Mouse (Mus musculus) hindbrain, embryonic 11.5 days (tissue): ENCODE data around the gene Myo10. TPM values are rescaled to one million over a fixed set of nuclear protein-coding genes. Genes with fewer than 3 reads are reported as not detected.
"Not testable (repeated sequence)": the region's sequence is repeated elsewhere in the genome, so short reads cannot be mapped to it uniquely, and the experiment has no call there.

Experiments
- ATAC-seq: fragments of 200-750 bp; cut with Nextera tagmentation; 2 replicates; pipeline ENCODE4 v1.8.0; 2017; ENCODE audit warnings: mild to moderate bottlenecking, moderate TSS enrichment, moderate library complexity; ENCODE audit not compliant: low FRiP score
- DNase-seq: peaks from one replicate; pipeline ENCODE4 v3.0.0-alpha.2; 2015; ENCODE audit warnings: low spot score
- H3K27ac ChIP-seq: fragments of 300-500 bp; sonication (generic); 2 replicates; pipeline ENCODE4 v1.5.1; 2014; ENCODE audit warnings: mild to moderate bottlenecking, low read depth, low read length
- H3K27me3 ChIP-seq: fragments of 300-500 bp; sonication (generic); 2 replicates; pipeline ENCODE4 v1.6.1; 2014; ENCODE audit warnings: mild to moderate bottlenecking, low read length, moderate library complexity, mixed read lengths; ENCODE audit not compliant: control insufficient read depth, insufficient read depth
- H3K36me3 ChIP-seq: fragments of 300-500 bp; sonication (generic); 2 replicates; pipeline ENCODE4 v1.6.1; 2014; ENCODE audit warnings: mild to moderate bottlenecking, low read length, moderate library complexity, mixed read lengths; ENCODE audit not compliant: control insufficient read depth, insufficient read depth
- H3K4me1 ChIP-seq: fragments of 300-500 bp; sonication (generic); replicated peaks from 2 replicates; pipeline ENCODE4 v1.6.1; 2014; ENCODE audit warnings: low read length, mixed read lengths; ENCODE audit not compliant: control insufficient read depth, insufficient read depth
- H3K4me2 ChIP-seq: fragments of 300-500 bp; sonication (generic); replicated peaks from 2 replicates; pipeline ENCODE4 v1.6.1; 2014; ENCODE audit warnings: mild to moderate bottlenecking, low read depth, low read length
- H3K4me3 ChIP-seq: fragments of 300-500 bp; sonication (generic); 2 replicates; pipeline ENCODE4 v1.5.1; 2014; ENCODE audit warnings: low read depth, low read length
- H3K9ac ChIP-seq: fragments of 300-500 bp; sonication (generic); 2 replicates; pipeline ENCODE4 v1.6.1; 2014; ENCODE audit warnings: low read depth, low read length
- H3K9me3 ChIP-seq: fragments of 300-500 bp; sonication (generic); 2 replicates; pipeline ENCODE4 v1.6.1; 2016; ENCODE audit warnings: low read length; ENCODE audit not compliant: control insufficient read depth
- WGBS: fragments of 180-500 bp; shearing (Covaris S2); extraction: QIAGEN DNeasy Blood & Tissue Kit; methylation state at CpG from one replicate; pipeline ENCODE4 v1.1.7; 2014; 5-methylcytosine and 5-hydroxymethylcytosine counted together
- polyA plus RNA-seq: library from polyadenylated mRNA; unstranded; fragments of >200 nt; fragmentation: Nextera tagmentation; extraction: Ambion mirVana; gene quantifications from 2 replicates; pipeline ENCODE4 v1.2.1, GENCODE M21; 2014

Myo10 gene
- polyA plus RNA-seq, 1 experiment from 2014 or later, result 45.2 TPM

DNA sequence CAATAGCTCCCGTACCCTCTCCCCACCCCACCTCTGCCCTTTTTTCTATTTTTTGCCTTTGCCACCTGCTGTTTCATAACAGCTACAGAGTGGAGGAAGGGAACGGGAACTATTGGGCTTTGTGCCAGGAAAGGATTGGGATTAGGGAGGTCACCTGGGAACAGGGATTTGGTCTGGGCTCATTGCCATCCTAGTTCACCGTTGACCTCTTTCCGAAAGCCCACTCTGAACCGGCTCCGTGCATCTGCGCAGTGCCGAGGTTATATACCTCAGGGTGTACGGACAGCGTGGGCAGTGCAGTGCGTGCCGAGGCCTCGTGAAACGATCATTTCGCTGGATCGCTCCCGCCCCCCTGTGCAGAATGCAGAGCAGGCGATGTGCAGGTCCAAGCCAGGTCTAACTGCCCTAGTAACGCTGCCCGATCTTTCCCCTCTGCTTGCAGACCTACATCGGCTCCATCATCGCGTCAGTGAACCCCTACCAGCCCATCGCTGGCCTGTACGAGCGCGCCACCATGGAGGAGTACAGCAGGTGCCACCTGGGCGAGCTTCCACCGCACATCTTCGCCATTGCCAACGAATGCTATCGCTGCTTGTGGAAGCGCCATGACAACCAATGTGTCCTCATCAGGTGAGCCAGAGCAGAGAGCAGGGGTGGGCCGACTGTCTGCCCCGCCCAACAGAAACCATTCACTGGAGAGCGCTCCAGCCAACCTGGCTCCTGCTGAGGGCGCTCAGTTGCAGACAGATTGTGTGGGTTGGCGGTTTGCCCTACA, 91.4 kb downstream of the Myo10 start:
- no peaks in the 10 kb centered on the region for H3K9me3 ChIP-seq
- H3K9ac ChIP-seq, result no peak overlapping the region
- no peak overlapping the region for H3K4me3 ChIP-seq
- 0 out of 2 replicates have a peak, but pooled peaks cover 2% of the 10 kb centered on the region for H3K4me1 ChIP-seq
- 51% methylated on average over 38 of the region's 38 CpGs for WGBS
- DNase-seq, result no peak
- H3K36me3 ChIP-seq, result no peaks in the 10 kb centered on the region
- H3K27ac ChIP-seq, result no peak overlapping the region
- no peaks in the 10 kb centered on the region for H3K27me3 ChIP-seq
- H3K4me2 ChIP-seq, result peak overlapping the region; percentile 20
- ATAC-seq, result no peak

GRCm38 (mm10) chr15:25715218-25715995, 93.1 kb downstream of the Myo10 start:
- Histone ChIP-seq H3K4me1 (0 out of 2 replicates have a peak, but pooled peaks cover 2% of the 10 kb centered on the region), H3K36me3 (no peaks in the 10 kb centered on the region), H3K9me3 (no peaks in the 10 kb centered on the region), H3K4me3 (no peak overlapping the region), H3K9ac (no peak overlapping the region), H3K4me2 (no peak overlapping the region), H3K27me3 (no peaks in the 10 kb centered on the region), H3K27ac (no peak overlapping the region)
- DNase-seq, result peak; percentile 19
- 64% methylated on average over 10 of the region's 10 CpGs for WGBS
- ATAC-seq, result peak; percentile 47

- 36% methylated on average over 11 of the region's 11 CpGs for WGBS
- peak; percentile 53 for DNase-seq
Observed at GRCm38 (mm10) chr15:25715996-25716395, 93.7 kb downstream of the Myo10 start.

DNA sequence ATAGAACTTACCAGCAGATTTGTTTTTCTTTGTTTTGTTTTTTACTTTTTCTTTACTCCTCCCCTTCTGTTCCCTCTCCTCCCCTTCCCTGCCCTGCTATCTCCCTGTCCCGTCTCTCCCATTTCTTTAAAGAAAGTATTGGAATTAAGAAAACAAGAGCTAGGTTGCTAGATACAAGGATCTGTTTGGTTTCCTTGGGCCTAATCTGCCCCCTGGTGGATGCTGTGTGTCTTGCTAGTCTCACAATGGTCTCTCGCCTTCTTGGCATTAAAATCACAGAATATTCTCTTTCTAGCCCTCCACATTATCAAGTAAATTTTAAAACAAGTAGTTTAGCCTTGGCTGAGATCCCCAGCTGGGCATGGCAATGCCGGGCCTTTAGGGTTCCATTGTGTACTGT, 94.7 kb downstream of the Myo10 start:
- peak; percentile 89 for DNase-seq

More at GRCm38 (mm10) chr15:25715996-25716395, 93.7 kb downstream of the Myo10 start:
- Histone ChIP-seq H3K9me3 (no peaks in the 10 kb centered on the region), H3K4me2 (no peak overlapping the region), H3K27ac (no peak overlapping the region), H3K36me3 (no peaks in the 10 kb centered on the region), H3K9ac (no peak overlapping the region), H3K4me3 (no peak overlapping the region), H3K4me1 (0 out of 2 replicates have a peak, but pooled peaks cover 2% of the 10 kb centered on the region), H3K27me3 (no peaks in the 10 kb centered on the region)
- peak; percentile 28; the same call in 1 of the 2 replicates for ATAC-seq

GRCm38 (mm10) chr15:25718104-25718503, 95.8 kb downstream of the Myo10 start:
- not testable (repeated sequence) for H3K36me3 ChIP-seq, H3K4me1 ChIP-seq, DNase-seq, ATAC-seq, H3K27me3 ChIP-seq, H3K9ac ChIP-seq, H3K4me2 ChIP-seq, H3K4me3 ChIP-seq, H3K9me3 ChIP-seq, H3K27ac ChIP-seq
- 93% methylated on average over 1 of the region's 4 CpGs for WGBS

More for the DNA sequence above, 94.7 kb downstream of the Myo10 start:
- no peak overlapping the region for H3K9ac ChIP-seq
- 0 out of 2 replicates have a peak, but pooled peaks cover 2% of the 10 kb centered on the region for H3K4me1 ChIP-seq
- H3K9me3 ChIP-seq, result no peaks in the 10 kb centered on the region
- H3K36me3 ChIP-seq, result no peaks in the 10 kb centered on the region
- WGBS, result 33% methylated on average over 3 of the region's 3 CpGs
- no peak overlapping the region for H3K4me2 ChIP-seq
- no peak overlapping the region for H3K4me3 ChIP-seq
- H3K27me3 ChIP-seq, result no peaks in the 10 kb centered on the region
- no peak overlapping the region for H3K27ac ChIP-seq
- ATAC-seq, result no peak

DNA sequence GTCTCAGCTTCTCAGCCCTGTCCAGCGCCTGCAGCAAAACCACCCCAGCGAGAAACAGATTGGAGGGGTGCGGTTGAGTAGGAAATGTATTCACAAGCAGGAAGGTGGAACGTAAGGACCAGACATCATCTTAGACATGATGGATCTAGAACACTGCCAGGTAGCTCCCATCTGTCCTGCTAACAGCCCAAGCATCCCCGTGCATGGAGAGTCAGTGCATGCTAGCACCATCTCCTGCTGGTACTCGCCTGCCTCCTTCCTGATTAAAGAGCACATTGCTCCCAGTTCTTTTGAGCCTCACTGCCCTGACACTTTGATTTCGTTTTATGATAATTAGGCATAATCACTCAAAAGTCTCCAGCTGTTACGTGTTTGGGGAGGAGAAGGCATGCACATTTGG, 96.9 kb downstream of the Myo10 start:
- H3K9me3 ChIP-seq, result no peaks in the 10 kb centered on the region
- ATAC-seq (no peak), DNase-seq (no peak)
- H3K4me1 ChIP-seq, result 0 out of 2 replicates have a peak, but pooled peaks cover 2% of the 10 kb centered on the region
- WGBS, result 74% methylated on average over 8 of the region's 8 CpGs
- no peaks in the 10 kb centered on the region for H3K27me3 ChIP-seq
- no peaks in the 10 kb centered on the region for H3K36me3 ChIP-seq
- H3K4me2 ChIP-seq, result no peak overlapping the region
- H3K9ac ChIP-seq, result no peak overlapping the region
- H3K4me3 ChIP-seq, result no peak overlapping the region
- no peak overlapping the region for H3K27ac ChIP-seq

DNA sequence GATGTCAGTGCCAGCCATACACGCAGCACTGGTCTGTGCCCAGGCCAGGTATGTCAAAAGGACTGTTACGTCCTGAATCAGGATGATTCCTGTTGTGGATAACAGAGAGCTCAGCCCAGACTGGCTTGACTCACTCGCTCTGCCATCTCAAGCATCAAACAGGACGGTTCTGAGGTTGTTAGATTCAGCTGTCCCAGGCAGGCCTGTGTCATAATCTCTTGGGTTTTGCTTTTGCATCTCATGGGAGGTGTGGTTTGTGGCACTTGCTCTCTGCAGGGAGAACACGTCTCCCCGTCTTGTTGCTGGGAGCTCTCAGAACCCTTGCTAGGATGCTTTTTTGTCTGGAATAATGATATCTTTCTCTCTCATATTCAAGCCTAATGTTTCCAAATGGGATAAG, 97.9 kb downstream of the Myo10 start:
- no peak for ATAC-seq
- Histone ChIP-seq H3K27ac (no peak overlapping the region), H3K4me2 (no peak overlapping the region), H3K4me1 (0 out of 2 replicates have a peak, but pooled peaks cover 2% of the 10 kb centered on the region), H3K9me3 (no peaks in the 10 kb centered on the region), H3K36me3 (no peaks in the 10 kb centered on the region), H3K9ac (no peak overlapping the region), H3K27me3 (no peaks in the 10 kb centered on the region), H3K4me3 (no peak overlapping the region)
- DNase-seq, result no peak
- 91% methylated on average over 6 of the region's 6 CpGs for WGBS

DNA sequence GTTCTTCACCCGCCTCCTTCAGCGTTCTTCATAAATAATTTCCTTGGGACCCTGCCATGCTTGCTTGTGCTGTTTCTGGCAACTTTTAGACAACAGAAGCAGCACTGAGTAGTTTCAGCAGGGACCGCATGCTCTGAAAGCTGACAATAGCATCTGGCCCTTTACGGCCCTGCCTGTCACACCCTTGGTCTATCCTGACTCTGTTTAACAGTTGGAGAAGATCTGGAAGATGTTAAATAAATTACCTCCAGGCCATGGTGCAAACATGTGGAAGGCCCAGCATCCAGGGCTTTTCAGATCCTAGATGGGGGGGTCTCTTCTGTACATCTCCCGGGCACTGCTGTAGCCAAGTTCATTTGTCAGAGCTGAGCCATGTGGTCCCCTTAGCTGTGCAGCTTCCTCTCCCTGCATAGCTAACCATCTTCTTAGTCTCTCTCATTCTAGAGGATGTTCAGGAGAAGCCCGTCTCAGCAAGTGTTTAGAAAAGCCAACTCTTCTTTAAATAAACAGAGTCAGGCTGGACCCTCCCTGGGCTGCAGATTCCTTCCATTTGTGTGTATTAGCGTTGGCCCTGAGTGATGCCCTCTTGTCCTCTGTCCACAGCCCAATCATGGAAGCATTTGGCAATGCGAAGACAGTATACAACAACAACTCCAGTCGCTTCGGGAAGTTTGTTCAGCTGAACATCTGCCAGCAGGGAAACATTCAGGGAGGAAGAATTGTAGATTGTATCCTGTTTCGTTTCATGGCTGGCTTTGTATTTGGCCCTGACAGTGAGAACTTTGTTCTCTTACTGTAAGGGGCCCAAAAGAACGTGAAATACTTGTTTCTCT, 101.2 kb downstream of the Myo10 start:
- H3K4me1 ChIP-seq, result no peaks in the 10 kb centered on the region
- no peak overlapping the region for H3K4me2 ChIP-seq
- no peak overlapping the region for H3K9ac ChIP-seq
- 70% methylated on average over 12 of the region's 12 CpGs for WGBS
- no peak overlapping the region for H3K27ac ChIP-seq
- no peak overlapping the region for H3K4me3 ChIP-seq
- H3K36me3 ChIP-seq, result no peaks in the 10 kb centered on the region
- no peaks in the 10 kb centered on the region for H3K9me3 ChIP-seq
- no peaks in the 10 kb centered on the region for H3K27me3 ChIP-seq
- ATAC-seq (no peak), DNase-seq (no peak)
